Mouse (Mus musculus): ENCODE measurements around the gene Rere. TPM values are rescaled to one million over a fixed set of nuclear protein-coding genes. Genes with fewer than 3 reads are reported as not detected.

The Rere gene
- total and polyA plus RNA-seq, 3 experiments: 4.1 to 31.8 TPM; not detected in 1

- no peaks in the 10 kb centered on the region for H3K79me2 ChIP-seq (ENCODE audit: control insufficient read depth, insufficient read depth, low read length, poor library complexity)
- peaks cover 5 to 8% of the 10 kb centered on the region in 2 experiments; a peak in 3 of 4 replicates for H3K4me1 ChIP-seq (ENCODE audit: control insufficient read depth in 1 of 2, insufficient read depth in 2 of 2, low read length in 2 of 2)
- no peaks in the 10 kb centered on the region for H3K9me3 ChIP-seq (replicated peaks; ENCODE audit: insufficient read depth, low read length)
- no peak for DNase-seq (ENCODE audit: low read depth, low spot score)
- no peaks in the 10 kb centered on the region for H3K27me3 ChIP-seq (ENCODE audit: control insufficient read depth in 1 of 2, insufficient read depth in 2 of 2, low read length in 2 of 2)
- H3K36me3 ChIP-seq (ENCODE audit: control insufficient read depth in 1 of 2, insufficient read depth in 2 of 2, low read length in 2 of 2): peaks cover 0 to 7% of the 10 kb centered on the region in 2 experiments; a peak in 2 of 4 replicates
- no peak overlapping the region for H3K27ac ChIP-seq (ENCODE audit: control insufficient read depth, low read depth, low read length)
- H3K9ac ChIP-seq (ENCODE audit: control insufficient read depth, low read depth, low read length, poor library complexity, severe bottlenecking): no peak overlapping the region
- H3K4me3 ChIP-seq (ENCODE audit: control insufficient read depth in 1 of 2, insufficient read depth in 1 of 2, low read depth in 2 of 2, low read length in 2 of 2): no peak overlapping the region
- TF ChIP-seq TAL1 (IDR thresholded peaks at IDR 0.05; ENCODE audit: low read length): no peak
- no peak for TF ChIP-seq MAZ (IDR thresholded peaks at IDR 0.05; ENCODE audit: low read depth, low read length)
- TF ChIP-seq ZNF384 (IDR thresholded peaks at IDR 0.05; ENCODE audit: low read depth, low read length): no peak
- no peak for TF ChIP-seq GATA1 (IDR thresholded peaks at IDR 0.05; ENCODE audit: low read depth, low read length)
- TF ChIP-seq UBTF (IDR thresholded peaks at IDR 0.05; ENCODE audit: borderline replicate concordance, insufficient read depth, low read depth, low read length): no peak
- TF ChIP-seq POLR2AphosphoS5 (IDR thresholded peaks at IDR 0.05; ENCODE audit: borderline replicate concordance, low read depth, low read length): no peak
- no peak for TF ChIP-seq TCF12 (IDR thresholded peaks at IDR 0.05; ENCODE audit: low read depth, low read length)
- TF ChIP-seq USF2 (IDR thresholded peaks at IDR 0.05; ENCODE audit: borderline replicate concordance in 1 of 2, insufficient read depth in 1 of 2, low read depth in 1 of 2, low read length in 2 of 2): no peak
These were observed 247.0 kb downstream of the Rere start for GRCm38 (mm10) chr4:150528426-150528825.

GRCm38 (mm10) chr4:150528846-150529245 is 247.4 kb downstream of the Rere start:
- H3K36me3 ChIP-seq (ENCODE audit: control insufficient read depth in 1 of 2, insufficient read depth in 2 of 2, low read length in 2 of 2): peaks cover 0 to 3% of the 10 kb centered on the region in 2 experiments; a peak in 2 of 4 replicates
- no peak overlapping the region for H3K27ac ChIP-seq (ENCODE audit: control insufficient read depth, low read depth, low read length)
- no peak overlapping the region for H3K4me3 ChIP-seq (ENCODE audit: control insufficient read depth in 1 of 2, insufficient read depth in 1 of 2, low read depth in 2 of 2, low read length in 2 of 2)
- TF ChIP-seq TAL1 (IDR thresholded peaks at IDR 0.05; ENCODE audit: low read length) (no peak), TBP (IDR thresholded peaks at IDR 0.05; ENCODE audit: low read depth, low read length) (no peak), NELFE (IDR thresholded peaks at IDR 0.05; ENCODE audit: low read depth, low read length) (no peak), MEF2A (IDR thresholded peaks at IDR 0.05; ENCODE audit: extremely low read depth, insufficient replicate concordance, low read depth, low read length, poor library complexity, severe bottlenecking) (no peak), CTCF (IDR thresholded peaks at IDR 0.05 in 2 of 3, conservative IDR thresholded peaks at IDR 0.05 in 1 of 3; ENCODE audit: control insufficient read depth in 1 of 3, insufficient read depth in 1 of 3, low read depth in 2 of 3, low read length in 3 of 3, poor library complexity in 1 of 3, severe bottlenecking in 1 of 3) (no peak), MAFK (IDR thresholded peaks at IDR 0.05; ENCODE audit: borderline replicate concordance, low read depth, low read length) (no peak), USF2 (IDR thresholded peaks at IDR 0.05; ENCODE audit: borderline replicate concordance in 1 of 2, insufficient read depth in 1 of 2, low read depth in 1 of 2, low read length in 2 of 2) (no peak), USF1 (IDR thresholded peaks at IDR 0.05; ENCODE audit: low read depth, low read length) (no peak), MYC (IDR thresholded peaks at IDR 0.05; ENCODE audit: low read depth, low read length) (no peak), MAX (IDR thresholded peaks at IDR 0.05; ENCODE audit: low read length) (no peak), JUND (IDR thresholded peaks at IDR 0.05; ENCODE audit: low read depth, low read length) (no peak), ZC3H11A (IDR thresholded peaks at IDR 0.05; ENCODE audit: low read depth, low read length) (no peak), KAT2A (conservative IDR thresholded peaks at IDR 0.05; ENCODE audit: low read depth, low read length) (no peak), RAD21 (IDR thresholded peaks at IDR 0.05; ENCODE audit: low read depth, low read length) (no peak), MYB (IDR thresholded peaks at IDR 0.05; ENCODE audit: low read depth, low read length) (no peak), MXI1 (IDR thresholded peaks at IDR 0.05; ENCODE audit: low read depth, low read length) (no peak), CHD1 (IDR thresholded peaks at IDR 0.05; ENCODE audit: low read depth, low read length) (no peak), BHLHE40 (IDR thresholded peaks at IDR 0.05; ENCODE audit: borderline replicate concordance, low read depth, low read length) (no peak), POLR2AphosphoS5 (IDR thresholded peaks at IDR 0.05; ENCODE audit: borderline replicate concordance, low read depth, low read length) (no peak)
- H3K27me3 ChIP-seq (ENCODE audit: control insufficient read depth in 1 of 2, insufficient read depth in 2 of 2, low read length in 2 of 2): no peaks in the 10 kb centered on the region
- H3K4me1 ChIP-seq (ENCODE audit: control insufficient read depth in 1 of 2, insufficient read depth in 2 of 2, low read length in 2 of 2): peaks cover 3 to 4% of the 10 kb centered on the region in 2 experiments; a peak in 3 of 4 replicates
- no peaks in the 10 kb centered on the region for H3K79me2 ChIP-seq (ENCODE audit: control insufficient read depth, insufficient read depth, low read length, poor library complexity)
- H3K9ac ChIP-seq (ENCODE audit: control insufficient read depth, low read depth, low read length, poor library complexity, severe bottlenecking): no peak overlapping the region
- no peaks in the 10 kb centered on the region for H3K9me3 ChIP-seq (replicated peaks; ENCODE audit: insufficient read depth, low read length)
- no peak for DNase-seq (ENCODE audit: low read depth, low spot score)

All from MEL (cell line).